Mouse (Mus musculus) forelimb bud, embryonic 11.5 days (tissue): ENCODE data around the gene Fgf10.

Experiments
- DNase-seq: peaks from one replicate; pipeline ENCODE4 v3.0.0-alpha.2; 2012; ENCODE audit warnings: low read depth, low spot score

Gene Fgf10

GRCm38 (mm10) chr13:118669491-118669890, at the start of gene Fgf10:
TSS of gene Fgf10 (plus strand) at chr13:118669791.
- no peak for DNase-seq

- no peak for DNase-seq
Measured at GRCm38 (mm10) chr13:118629661-118630428, 39.7 kb upstream of the Fgf10 start.

- DNase-seq = no peak
Measured at GRCm38 (mm10) chr13:118631500-118631899, 38.1 kb upstream of the Fgf10 start.

GRCm38 (mm10) chr13:118636047-118636446, 33.5 kb upstream of the Fgf10 start:
- DNase-seq = no peak

- DNase-seq = no peak
Measured at GRCm38 (mm10) chr13:118642585-118642984, 27.0 kb upstream of the Fgf10 start.

GRCm38 (mm10) chr13:118643138-118643537, 26.5 kb upstream of the Fgf10 start:
- DNase-seq = no peak

GRCm38 (mm10) chr13:118656991-118657390, 12.6 kb upstream of the Fgf10 start:
- no peak for DNase-seq

GRCm38 (mm10) chr13:118658031-118658430, 11.6 kb upstream of the Fgf10 start:
- DNase-seq = peak; percentile 41

- no peak for DNase-seq
Measured at GRCm38 (mm10) chr13:118658608-118659326, 10.8 kb upstream of the Fgf10 start.

- no peak for DNase-seq
Measured at GRCm38 (mm10) chr13:118661664-118662063, 7.9 kb upstream of the Fgf10 start.

- no peak for DNase-seq
Measured at GRCm38 (mm10) chr13:118664901-118665300, 4.7 kb upstream of the Fgf10 start.

- DNase-seq = no peak
Measured at GRCm38 (mm10) chr13:118679228-118679627, 9.6 kb downstream of the Fgf10 start.

- DNase-seq = no peak
Measured at GRCm38 (mm10) chr13:118693049-118693448, 23.5 kb downstream of the Fgf10 start.

- DNase-seq = no peak
Measured at GRCm38 (mm10) chr13:118695103-118695502, 25.5 kb downstream of the Fgf10 start.

- DNase-seq = no peak
Measured at GRCm38 (mm10) chr13:118703727-118704126, 34.1 kb downstream of the Fgf10 start.

GRCm38 (mm10) chr13:118705716-118706115, 36.1 kb downstream of the Fgf10 start:
- DNase-seq = no peak

GRCm38 (mm10) chr13:118709912-118710311, 40.3 kb downstream of the Fgf10 start:
- no peak for DNase-seq

GRCm38 (mm10) chr13:118713626-118714150, 44.1 kb downstream of the Fgf10 start:
- no peak for DNase-seq

GRCm38 (mm10) chr13:118714284-118715065, 44.9 kb downstream of the Fgf10 start:
- DNase-seq = peak; percentile 75

GRCm38 (mm10) chr13:118715066-118716018, 45.8 kb downstream of the Fgf10 start:
- DNase-seq = no peak

GRCm38 (mm10) chr13:118716265-118716664, 46.7 kb downstream of the Fgf10 start:
- DNase-seq = no peak
